Mouse (Mus musculus): Measurements from ENCODE around the gene Gm28041. TPM values are rescaled to one million over a fixed set of nuclear protein-coding genes. Genes with fewer than 3 reads are reported as not detected.

Gm28041 gene
- polyA plus RNA-seq (2017; shearing (Covaris generic)): not detected

DNA sequence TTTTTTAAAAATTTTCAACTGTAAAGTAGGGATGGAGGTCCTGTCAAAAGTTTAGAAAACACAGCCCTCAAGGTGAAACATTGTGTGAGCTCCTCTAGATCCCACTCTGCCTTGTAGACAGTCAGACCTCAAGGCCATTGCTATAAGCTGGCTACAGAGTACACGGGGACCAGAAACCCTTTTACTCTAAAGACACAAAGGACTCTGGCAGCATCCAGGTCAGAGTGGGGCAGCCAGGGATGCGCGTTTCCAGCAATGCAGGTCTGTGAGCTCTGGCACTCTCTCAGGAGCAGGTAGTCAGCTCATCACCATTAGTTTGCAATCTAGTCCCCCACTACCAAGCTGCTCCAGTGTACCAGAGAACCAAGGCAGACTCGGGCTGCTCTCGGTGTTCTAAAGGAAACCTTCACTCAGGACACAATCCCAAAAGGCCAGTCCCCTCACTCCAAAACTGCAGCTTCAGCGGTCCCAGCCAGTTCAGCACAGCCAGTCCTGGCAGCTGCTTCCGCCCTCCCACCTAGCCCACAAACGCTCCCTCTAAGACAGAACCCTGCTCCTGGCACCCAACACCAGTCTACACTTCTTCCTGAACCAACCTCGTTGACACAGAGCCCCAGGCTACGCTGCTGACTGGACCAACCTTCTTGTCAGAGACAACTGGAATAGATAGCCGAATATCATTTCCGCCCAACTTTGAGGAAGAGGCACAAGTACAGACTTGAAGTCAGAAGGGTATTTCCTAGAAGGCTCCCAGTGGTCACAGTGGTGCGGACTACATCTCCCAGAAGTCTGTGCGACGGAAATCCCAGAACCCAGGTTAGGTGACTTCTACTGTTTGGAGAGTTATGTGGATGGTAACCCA lies at the start of gene Gm28041, which contains the start of gene Zfp456:
Gene Gm28041 (minus strand): TSS at position 684 of the 862 bp plus-strand sequence.
Gene Zfp456 (minus strand): TSS at position 761 of the 862 bp plus-strand sequence.

DNA sequence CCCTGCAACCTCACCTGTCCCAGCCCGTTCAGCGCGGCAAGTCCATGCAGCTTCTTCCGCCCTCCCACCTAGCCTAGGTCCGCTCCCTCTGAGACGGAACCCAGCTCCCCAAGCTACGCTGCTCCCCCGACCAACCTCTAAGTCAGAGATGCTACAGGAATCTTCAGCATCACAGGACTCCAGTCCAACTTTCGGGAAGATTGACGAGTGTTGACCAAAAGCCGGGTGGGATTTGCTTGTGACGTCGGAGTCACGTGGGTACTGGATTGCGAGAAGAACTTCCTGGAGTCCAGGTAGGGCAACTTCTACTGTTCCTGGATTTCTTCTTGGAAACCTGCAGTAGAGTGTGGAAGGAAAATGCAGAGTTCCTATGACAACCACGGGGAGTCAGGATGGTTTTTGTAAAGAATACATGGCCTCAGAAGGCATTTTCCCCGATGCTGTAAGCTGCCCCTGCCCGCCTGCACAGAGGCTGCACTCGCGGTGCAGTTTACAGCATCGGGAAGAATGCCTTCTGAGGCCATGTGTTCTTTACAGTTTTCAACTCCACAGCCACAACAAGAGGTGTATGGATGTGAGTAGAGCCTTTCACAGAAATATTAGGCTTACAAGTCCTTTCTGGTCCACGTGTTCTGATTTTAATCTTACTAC lies 45.8 kb upstream of the Gm28041 start, which contains the start of gene Zfp459:
Gene Zfp459 (minus strand): TSS at position 212 of the 651 bp plus-strand sequence.

DNA sequence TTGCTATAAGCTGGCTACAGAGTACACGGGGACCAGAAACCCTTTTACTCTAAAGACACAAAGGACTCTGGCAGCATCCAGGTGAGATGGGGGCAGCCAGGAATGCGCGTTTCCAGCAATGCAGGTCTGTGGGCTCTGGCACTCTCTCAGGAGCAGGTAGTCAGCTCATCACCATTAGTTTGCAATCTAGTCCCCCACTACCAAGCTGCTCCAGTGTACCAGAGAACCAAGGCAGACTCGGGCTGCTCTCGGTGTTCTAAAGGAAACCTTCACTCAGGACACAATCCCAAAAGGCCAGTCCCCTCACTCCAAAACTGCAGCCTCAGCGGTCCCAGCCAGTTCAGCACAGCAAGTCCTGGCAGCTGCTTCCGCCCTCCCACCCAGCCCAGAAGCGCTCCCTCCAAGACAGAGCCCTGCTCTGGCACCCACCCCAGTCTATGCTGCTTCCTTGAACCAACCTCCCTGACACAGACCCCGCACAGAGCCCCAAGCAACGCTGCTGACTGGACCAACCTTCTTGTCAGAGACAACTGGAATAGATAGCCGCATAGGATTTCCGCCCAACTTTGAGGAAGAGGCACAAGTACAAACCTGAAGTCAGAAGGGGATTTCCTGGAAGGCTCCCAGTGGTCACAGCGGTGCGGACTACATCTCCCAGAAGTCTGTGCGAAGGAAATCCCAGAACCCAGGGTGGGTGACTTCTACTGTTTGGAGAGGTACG lies 23.8 kb upstream of the Gm28041 start, which contains the start of gene Zfp429:
Gene Zfp429 (minus strand): TSS at position 637 of the 721 bp plus-strand sequence.

DNA sequence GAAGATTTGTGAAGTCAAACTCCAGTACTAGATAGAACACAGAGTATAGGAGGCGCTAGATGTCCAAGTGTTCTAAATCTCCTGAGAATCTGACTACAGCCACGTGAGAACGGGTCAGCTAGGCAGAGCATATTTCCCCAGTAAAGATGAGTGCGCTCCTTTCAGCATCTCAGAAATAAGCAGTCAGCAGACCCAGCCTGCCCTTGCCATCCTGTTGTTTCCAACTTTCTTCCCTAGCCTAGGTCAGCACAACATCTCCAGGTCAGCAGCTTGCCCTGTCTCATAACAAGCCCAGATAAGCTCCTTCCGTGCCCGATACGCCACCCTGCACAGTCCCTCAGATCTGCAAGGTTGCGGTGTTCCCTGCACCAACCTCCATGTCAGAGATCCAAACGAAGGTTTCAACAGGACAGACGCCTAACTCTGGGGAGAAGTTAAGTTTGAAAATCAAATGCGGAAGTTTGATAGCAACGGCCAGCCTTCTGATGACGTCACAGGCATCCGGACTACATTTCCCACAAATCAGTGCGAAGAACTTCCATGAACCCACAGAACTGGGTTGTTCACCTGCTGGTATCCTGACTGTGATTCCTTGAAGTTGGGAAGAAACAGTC lies 15.3 kb downstream of the Gm28041 start, which contains the start of the genes Gm28044 and Zfp953:
Gene Gm28044 (minus strand): TSS at position 406 of the 614 bp plus-strand sequence.
Gene Zfp953 (minus strand): TSS at position 475 of the 614 bp plus-strand sequence.

DNA sequence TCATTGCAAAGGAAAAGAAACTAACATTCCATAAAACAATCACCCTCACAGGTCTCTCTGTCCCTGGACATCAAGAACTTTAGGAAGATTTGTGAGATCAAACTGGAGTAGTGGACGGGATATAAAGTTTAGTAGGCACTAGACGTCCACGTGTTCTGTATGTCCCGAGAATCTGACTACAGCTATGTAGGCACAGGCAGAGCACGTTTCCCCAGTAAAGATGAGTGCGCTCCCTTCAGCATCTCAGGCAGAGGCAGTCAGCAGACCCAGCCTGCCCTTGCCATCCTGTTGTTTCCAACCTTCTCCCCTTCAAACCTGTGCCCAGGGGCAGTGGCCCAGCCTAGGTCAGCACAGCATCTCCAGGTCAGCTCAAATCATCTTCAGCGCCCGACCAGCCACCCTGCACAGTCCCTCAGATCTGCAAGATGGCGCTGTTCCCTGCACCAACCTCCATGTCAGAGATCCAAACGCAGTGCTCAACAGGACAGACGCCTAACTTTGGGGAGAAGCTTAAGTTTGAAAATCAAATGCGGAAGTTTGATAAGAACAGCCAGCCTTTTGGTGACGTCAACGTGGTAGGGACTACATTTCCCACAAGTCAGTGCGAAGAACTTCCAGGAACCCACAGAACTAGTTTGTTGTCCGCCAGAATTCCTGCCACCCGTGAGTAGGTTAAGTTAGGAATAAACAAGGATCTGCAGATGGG lies 43.4 kb downstream of the Gm28041 start, which contains the start of gene Zfp595:
Gene Zfp595 (minus strand): TSS at position 552 of the 706 bp plus-strand sequence.

DNA sequence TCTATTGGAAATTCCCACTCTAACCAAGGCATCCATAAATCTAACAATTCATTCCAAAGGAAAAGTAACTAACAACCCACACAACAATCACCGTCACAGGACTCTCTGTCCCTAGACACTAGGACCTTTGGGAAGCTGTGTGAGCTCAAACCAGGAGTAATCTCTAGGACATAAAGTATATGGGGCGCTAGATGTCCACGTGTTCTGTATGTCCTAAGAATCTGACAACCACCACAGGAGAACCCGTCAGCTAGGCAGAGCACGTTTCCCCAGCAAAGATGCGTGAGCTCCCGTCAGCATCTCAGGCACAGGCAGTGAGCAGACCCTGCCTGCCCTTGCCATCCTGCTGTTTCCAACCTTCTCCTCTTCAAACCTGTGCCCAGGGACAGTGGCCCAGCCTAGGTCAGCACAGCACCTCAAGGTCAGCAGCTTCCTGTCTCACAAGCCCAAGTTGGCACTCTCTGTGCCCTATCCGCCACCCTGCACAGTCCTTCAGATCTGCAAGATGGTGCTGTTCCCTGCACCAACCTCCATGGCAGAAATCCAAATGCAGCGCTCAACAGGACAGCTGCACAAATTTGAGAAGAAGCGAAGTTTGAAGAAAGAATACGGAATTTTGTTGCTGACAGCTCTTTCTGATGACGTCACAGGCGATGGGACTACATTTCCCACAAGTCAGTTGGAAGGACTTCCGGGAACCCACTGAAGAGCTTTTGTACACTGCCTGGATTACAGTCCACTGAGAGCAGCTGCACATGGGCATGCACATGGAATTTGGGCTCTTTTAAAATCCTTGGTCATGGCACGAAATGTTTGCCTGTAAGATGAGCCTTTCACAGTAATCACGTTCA lies 69.5 kb downstream of the Gm28041 start, which contains the start of gene Zfp457:
Gene Zfp457 (minus strand): TSS at position 664 of the 851 bp plus-strand sequence.

Other genes starting within 250 kb of the Gm28041 start
- gene Rsl1, start 202.6 kb downstream of the Gm28041 start, polyA plus RNA-seq (2017; shearing (Covaris generic)): 17.9 TPM
- 7.4 TPM for gene Zfp455, start 181.2 kb downstream of the Gm28041 start, polyA plus RNA-seq (2017; shearing (Covaris generic))
- gene Zfp458, start 97.3 kb downstream of the Gm28041 start, polyA plus RNA-seq (2017; shearing (Covaris generic)): 3.5 TPM
- 0.38 TPM for gene Zfp457, start 69.2 kb downstream of the Gm28041 start, polyA plus RNA-seq (2017; shearing (Covaris generic))
- gene Zfp595, start 43.2 kb downstream of the Gm28041 start, polyA plus RNA-seq (2017; shearing (Covaris generic)): 7.6 TPM
- gene Gm28044, start 15.2 kb downstream of the Gm28041 start, polyA plus RNA-seq (2017; shearing (Covaris generic)): 4.0 TPM
- gene Zfp953, start 15.1 kb downstream of the Gm28041 start, polyA plus RNA-seq (2017; shearing (Covaris generic)): 2.8 TPM
- gene Zfp456, start 77 bp upstream of the Gm28041 start, polyA plus RNA-seq (2017; shearing (Covaris generic)): 9.1 TPM
- gene Zfp429, start 24.1 kb upstream of the Gm28041 start, polyA plus RNA-seq (2017; shearing (Covaris generic)): 26.4 TPM
- 6.4 TPM for gene Zfp459, start 45.7 kb upstream of the Gm28041 start, polyA plus RNA-seq (2017; shearing (Covaris generic))
- 21.9 TPM for gene Zfp874a, start 75.9 kb upstream of the Gm28041 start, polyA plus RNA-seq (2017; shearing (Covaris generic))
- 13.6 TPM for gene Zfp874b, start 108.5 kb upstream of the Gm28041 start, polyA plus RNA-seq (2017; shearing (Covaris generic))
- gene Zfp58, start 124.8 kb upstream of the Gm28041 start, polyA plus RNA-seq (2017; shearing (Covaris generic)): 19.7 TPM
- gene Gm26965, start 150.4 kb upstream of the Gm28041 start, polyA plus RNA-seq (2017; shearing (Covaris generic)): not detected
- 54.5 TPM for gene Zfp87, start 150.4 kb upstream of the Gm28041 start, polyA plus RNA-seq (2017; shearing (Covaris generic))
- 22.5 TPM for gene Zfp748, start 178.1 kb upstream of the Gm28041 start, polyA plus RNA-seq (2017; shearing (Covaris generic))
- 8.4 TPM for gene Zfp729b, start 234.0 kb upstream of the Gm28041 start, polyA plus RNA-seq (2017; shearing (Covaris generic))

Measured in inflammation-experienced regulatory T-cells, adult 16 weeks (primary cell).